Mouse (Mus musculus) left cerebral cortex, adult 2 months (tissue): ENCODE data around the gene Znrf2. TPM values are rescaled to one million over a fixed set of nuclear protein-coding genes. Genes with fewer than 3 reads are reported as not detected.
A peak's percentile ranks its signal among the peaks of the same experiment; 100 is the strongest.

Source experiments
- DNase-seq, 2 experiments: peaks; one replicate each; pipeline ENCODE4 v3.0.0; 2021 to 2022; ENCODE audit warnings: low spot score in 2 of 2, mixed read lengths in 1 of 2; ENCODE audit errors: extremely low spot score in 1 of 2
- H3K27ac ChIP-seq: fragments of 200-600 bp; 2 replicates; pipeline ENCODE4 v1.8.1; 2022
- H3K4me3 ChIP-seq: fragments of 200-600 bp; 2 replicates; pipeline ENCODE4 v1.8.1; 2022
- CTCF ChIP-seq: fragments of 200-600 bp; IDR thresholded peaks from 2 replicates; pipeline ENCODE4 v1.8.1; 2022; ENCODE audit warnings: antibody characterized with exemption, mild to moderate bottlenecking, moderate library complexity
- intact Hi-C: fragments of 180-260 bp; cut with DNase I; formaldehyde crosslinking; loops from one replicate; pipeline ENCODE4 v1.15.1; 2025
- total RNA-seq, 2 experiments: library from RNA; stranded (reverse); gene quantifications; 2 replicates each; pipeline ENCODE4 v1.2.3; 2021

Gene Znrf2
- total RNA-seq, 2 experiments from 2014 or later, result 13.7 to 14.1 TPM

DNA sequence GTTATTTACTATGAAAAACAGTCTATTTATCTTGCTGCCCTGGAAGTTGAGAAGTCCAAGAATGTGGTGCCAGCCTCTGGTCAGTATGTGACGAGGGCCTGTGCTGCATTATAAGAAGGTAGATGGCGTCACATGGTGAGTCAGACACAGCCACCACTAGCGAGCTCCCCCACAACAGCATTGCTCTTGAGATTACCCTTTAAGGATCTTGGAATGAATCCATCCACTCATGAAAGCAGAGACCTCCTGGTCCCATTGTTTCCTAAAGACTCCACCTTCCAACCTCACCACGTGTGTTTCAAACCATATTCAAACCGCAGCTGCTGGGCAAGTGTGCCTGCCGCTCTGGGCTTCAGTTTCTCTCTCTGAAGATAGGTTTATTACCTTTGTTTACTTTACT is 28.2 kb upstream of the Znrf2 start:
- intact Hi-C loops, result no loop called here
- H3K4me3 ChIP-seq, result no peak overlapping the region
- H3K27ac ChIP-seq, result no peak overlapping the region
- TF ChIP-seq CTCF, result no peak
- DNase-seq, result no peak

DNA sequence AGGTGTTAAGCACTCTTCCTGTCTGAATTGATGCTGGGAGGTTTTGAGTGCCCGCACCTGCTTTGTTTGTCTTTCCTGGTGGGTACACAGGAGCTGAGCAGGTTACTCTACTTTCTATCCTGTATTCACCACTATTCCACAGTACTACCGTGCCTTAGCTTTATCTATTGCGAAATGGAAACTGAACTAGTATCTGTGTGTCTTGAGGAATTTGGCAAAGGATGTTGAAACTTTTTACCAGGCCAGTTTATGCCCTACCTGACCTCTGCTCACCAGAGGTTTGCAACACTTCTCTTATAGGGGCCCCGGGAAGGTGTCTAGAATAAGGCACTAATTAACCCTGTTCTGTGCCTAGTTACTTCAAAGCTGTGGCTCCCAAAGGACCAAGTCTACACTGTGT is 27.6 kb upstream of the Znrf2 start:
- Histone ChIP-seq H3K4me3 (no peak overlapping the region), H3K27ac (no peak overlapping the region)
- no peak for TF ChIP-seq CTCF
- DNase-seq, result no peak
- intact Hi-C loops, result no loop called here

DNA sequence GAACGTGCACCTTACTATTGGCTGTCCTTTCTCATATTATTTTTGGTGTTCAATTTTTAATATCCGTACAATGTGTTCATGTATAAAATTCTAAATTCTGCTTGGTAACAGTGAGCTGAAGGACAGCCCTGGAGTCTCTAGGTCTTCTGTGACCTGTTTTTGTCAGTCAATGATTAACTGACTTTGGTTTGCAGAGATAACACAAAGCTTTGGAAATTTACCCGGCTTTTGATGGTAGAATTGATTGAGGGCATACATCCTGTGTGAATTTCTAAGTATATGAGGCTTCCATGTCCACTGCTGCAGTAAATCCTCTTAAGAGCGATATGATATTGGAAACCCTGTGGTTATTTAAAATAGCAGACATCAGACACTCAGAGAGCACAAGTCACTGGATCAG is 26.6 kb upstream of the Znrf2 start:
- intact Hi-C loops, result no loop called here
- no peak for TF ChIP-seq CTCF

DNA sequence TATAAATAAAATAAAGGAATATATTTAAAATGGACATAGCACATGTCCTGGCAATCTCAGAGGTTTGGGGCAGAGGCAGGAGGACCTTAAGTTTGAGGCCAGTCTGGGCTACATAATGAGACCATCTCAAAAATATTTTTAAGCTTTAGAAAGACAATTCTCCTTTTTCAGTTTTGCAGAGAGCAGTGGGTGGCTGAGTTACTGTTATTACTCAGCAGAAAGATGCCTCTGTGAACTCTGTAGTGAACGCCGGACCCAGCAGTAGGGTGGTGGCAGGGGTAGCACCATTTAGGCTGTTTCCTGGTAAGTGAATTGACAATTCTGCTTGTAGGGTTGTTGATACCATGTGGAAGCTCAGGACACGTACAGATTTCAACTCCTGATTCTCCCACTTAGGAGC is 22.9 kb upstream of the Znrf2 start:
- no peak overlapping the region for H3K27ac ChIP-seq
- no peak overlapping the region for H3K4me3 ChIP-seq
- no peak for TF ChIP-seq CTCF
- DNase-seq, result no peak
- intact Hi-C loops, result no loop called here

More for the DNA sequence above, 26.6 kb upstream of the Znrf2 start:
- no peak overlapping the region for H3K27ac ChIP-seq
- no peak overlapping the region for H3K4me3 ChIP-seq
- no peak for DNase-seq

DNA sequence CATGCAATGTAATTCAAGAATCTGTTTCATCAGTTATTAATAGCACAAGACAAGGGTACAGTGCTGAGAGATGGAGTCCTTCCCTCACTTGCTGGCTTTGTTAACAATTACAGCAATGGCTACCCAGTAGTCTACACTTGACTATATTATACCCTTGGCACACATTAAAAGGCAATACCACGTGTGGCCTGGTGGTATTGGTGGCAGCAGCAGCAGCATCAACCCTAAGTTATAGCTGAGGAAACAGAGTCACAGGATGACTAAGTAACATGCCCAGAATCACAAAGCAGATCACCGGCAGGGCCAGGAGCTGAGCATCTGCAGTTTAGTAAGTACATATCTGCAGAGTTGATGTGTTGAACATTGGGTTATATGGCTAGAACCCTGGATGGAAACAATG is 22.3 kb upstream of the Znrf2 start:
- Histone ChIP-seq H3K27ac (no peak overlapping the region), H3K4me3 (no peak overlapping the region)
- intact Hi-C loops, result no loop called here
- TF ChIP-seq CTCF, result no peak
- DNase-seq, result no peak

DNA sequence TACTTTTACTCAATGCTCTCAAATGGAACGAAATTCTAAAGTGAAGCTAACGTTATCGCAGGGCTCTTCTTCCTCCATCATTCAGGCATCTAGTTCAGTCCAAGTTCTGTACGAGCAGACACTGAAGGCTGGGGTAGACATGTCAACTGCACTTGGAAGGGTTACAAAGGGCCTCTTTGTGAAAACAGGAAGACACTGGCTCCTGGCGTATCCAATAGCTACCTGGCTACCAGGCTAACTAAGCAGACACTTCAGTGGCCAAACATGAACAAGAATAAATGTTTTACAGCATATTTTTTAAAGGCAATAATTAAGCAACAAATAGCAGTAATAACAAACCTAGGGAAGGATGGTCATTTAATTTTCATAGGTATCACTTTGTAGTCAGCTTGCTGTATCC is 21.7 kb upstream of the Znrf2 start:
- no peak for TF ChIP-seq CTCF
- H3K27ac ChIP-seq, result no peak overlapping the region
- H3K4me3 ChIP-seq, result no peak overlapping the region
- intact Hi-C loops, result no loop called here
- DNase-seq, result no peak

DNA sequence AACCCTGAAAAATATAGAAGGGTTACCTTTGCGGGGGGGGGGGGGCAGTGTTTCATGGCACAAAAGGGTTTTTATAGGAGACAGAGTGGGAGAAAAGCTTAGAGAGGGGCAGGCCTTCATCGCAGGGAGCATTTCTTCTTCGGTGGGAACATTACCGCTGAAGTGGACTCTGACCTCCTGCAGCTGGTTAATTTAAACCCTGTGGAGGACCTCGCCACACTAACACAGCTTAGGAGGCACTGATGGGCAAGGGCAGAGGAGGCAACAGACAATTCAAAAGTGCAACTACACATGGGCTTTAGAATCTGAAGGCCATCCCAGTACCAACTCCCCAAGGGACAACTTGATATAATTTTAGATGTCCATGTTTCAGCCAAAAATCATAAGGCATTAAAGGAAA is 20.7 kb upstream of the Znrf2 start:
- TF ChIP-seq CTCF, result no peak
- no peak for DNase-seq
- Histone ChIP-seq H3K4me3 (no peak overlapping the region), H3K27ac (no peak overlapping the region)
- intact Hi-C loops, result no loop called here

DNA sequence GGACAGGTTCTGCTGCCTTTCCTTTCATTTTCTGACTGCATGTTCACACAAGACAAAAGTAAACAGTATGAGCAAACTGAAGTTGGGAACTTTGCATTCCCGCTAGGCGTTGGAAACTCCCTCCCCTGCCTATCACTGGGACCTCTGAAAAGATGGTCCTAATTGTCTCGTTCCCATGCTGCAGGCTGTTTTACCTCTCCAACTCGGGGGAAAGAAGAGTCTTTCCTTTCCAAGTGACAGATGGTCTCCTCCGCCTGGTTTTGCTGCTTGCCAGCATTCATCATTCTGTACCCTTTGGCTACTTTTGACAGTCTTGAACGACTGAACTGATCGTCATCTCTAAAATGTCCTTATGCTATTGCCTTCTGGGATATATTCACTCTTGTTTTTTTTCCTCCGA is 14.4 kb upstream of the Znrf2 start:
- intact Hi-C loops, result no loop called here
- H3K27ac ChIP-seq, result no peak overlapping the region
- no peak for DNase-seq
- TF ChIP-seq CTCF, result no peak
- no peak overlapping the region for H3K4me3 ChIP-seq

DNA sequence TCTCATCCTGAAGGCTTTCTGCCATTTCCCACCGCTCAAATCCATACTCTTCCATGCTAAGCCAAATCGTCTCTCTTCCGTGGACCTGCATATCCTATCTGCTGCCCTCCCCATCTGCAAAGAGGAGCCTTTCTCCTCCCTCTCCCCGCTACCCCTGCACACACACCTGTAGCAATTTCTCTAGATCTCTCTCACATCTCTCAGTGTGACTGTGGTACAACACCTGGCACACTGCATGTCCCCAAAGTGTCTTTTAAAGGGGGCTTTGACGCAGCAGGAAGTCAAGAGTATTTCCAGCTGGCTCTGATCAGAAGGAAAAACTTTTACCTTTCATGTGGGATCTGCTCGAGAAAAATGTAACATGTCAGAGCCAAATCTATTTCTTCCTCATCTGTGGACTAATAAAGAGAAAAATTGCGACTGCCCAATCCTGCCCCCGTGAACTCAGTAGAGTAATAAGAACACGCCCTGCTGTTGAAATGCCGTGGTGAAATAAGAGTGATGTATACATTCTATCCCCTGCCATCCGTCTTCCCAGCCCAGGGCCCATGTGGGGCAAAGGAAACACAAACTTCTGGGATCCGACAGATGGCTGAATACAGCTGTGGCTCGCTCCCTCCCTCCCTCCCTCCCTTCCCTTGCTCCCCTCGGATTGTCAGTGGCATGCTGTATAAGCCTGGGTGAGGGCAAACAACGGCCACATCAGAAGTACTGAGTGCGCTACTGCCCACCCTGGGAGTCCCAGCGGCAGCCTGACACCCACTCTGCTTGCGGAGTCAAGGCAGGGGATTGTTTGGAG is 12.5 kb upstream of the Znrf2 start:
- no peak for TF ChIP-seq CTCF
- intact Hi-C loops, result no loop called here
- no peak overlapping the region for H3K27ac ChIP-seq
- no peak overlapping the region for H3K4me3 ChIP-seq
- no peak for DNase-seq

DNA sequence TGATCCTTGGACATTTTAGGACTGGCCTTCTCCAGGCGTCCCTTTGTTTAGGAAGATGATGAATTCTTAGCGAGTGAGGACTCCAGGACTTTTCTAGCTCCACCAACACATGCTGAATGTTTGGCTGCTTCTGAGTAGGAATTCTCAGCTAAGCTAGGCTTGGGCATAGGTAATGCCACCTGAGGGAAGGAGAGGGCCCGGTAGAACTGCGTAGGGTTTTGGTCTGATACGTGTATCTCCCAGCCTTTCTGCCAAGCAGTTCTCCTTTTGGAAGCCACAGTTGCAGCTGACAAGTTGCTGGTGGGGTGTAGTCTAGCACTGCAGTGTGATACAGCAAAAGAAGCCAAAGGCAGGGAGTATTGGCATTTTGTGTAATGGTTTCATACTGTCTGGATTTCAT is 10.9 kb upstream of the Znrf2 start:
- intact Hi-C loops, result no loop called here
- TF ChIP-seq CTCF, result no peak
- no peak overlapping the region for H3K27ac ChIP-seq
- no peak for DNase-seq
- H3K4me3 ChIP-seq, result no peak overlapping the region

DNA sequence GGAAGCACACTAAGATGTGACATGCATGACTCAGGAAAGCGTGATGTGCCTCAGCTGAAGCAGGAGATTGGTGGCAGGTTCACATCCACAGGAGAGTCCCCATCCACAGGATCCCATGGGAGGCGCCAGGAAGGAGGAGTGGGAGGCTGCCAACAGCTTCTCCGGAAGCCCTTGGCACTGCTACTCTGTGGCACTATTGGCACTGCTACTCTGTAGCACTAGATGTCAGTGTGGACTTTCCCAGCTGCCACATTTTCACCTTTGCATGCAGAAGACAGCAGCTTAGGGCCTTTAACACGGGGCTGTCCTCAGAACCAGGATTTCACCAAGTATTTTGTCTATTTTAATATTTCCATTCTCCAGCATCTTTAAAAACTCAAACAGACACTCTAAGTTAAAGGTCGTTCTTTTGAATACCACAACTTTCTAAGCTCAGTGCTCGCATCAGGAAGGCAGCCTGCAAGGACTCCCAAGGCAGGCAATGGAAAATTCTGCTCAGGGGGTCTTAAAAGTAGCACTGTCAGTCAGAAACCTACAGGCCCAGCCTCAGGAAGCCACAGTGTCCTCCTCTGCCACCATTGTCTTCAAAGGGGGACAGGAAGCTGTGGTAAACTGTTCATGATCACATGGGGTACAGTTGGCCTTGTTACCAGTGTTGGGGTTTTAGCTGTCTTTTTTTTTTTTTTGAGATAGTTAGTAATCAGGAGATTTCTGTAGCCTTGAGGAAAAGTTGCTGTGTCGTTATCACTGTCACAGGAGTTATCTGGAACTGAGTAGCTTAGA is 7.0 kb upstream of the Znrf2 start:
- H3K4me3 ChIP-seq, result no peak overlapping the region
- no peak overlapping the region for H3K27ac ChIP-seq
- peak; percentile 19 to 43 for DNase-seq
- intact Hi-C loops, result loop anchor here (5.0 kb wide), 1 partner anchor 208 kb away; no protein-coding TSS in a partner anchor
- TF ChIP-seq CTCF, result peak; percentile 52

DNA sequence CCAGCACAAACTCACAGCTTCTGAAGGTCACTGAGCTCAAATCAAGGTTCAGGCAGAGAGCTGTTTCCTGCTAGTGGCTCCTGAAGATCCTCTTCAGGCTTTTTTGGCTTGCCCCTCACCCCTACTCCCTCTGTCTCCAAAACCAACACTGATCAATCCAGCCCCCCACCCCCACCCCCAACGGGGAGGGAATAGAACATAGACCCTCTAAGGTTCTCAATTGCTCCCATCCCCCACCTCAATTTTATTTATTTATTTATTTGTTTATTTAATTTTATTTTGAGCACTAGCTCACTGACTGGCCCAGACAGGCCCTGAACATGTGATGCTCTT is 6.4 kb upstream of the Znrf2 start:
- no peak for DNase-seq
- intact Hi-C loops, result loop anchor here (5.0 kb wide), 1 partner anchor 207 kb away; no protein-coding TSS in a partner anchor
- no peak overlapping the region for H3K27ac ChIP-seq
- TF ChIP-seq CTCF, result no peak
- H3K4me3 ChIP-seq, result no peak overlapping the region
